In the genomic region with DNA sequence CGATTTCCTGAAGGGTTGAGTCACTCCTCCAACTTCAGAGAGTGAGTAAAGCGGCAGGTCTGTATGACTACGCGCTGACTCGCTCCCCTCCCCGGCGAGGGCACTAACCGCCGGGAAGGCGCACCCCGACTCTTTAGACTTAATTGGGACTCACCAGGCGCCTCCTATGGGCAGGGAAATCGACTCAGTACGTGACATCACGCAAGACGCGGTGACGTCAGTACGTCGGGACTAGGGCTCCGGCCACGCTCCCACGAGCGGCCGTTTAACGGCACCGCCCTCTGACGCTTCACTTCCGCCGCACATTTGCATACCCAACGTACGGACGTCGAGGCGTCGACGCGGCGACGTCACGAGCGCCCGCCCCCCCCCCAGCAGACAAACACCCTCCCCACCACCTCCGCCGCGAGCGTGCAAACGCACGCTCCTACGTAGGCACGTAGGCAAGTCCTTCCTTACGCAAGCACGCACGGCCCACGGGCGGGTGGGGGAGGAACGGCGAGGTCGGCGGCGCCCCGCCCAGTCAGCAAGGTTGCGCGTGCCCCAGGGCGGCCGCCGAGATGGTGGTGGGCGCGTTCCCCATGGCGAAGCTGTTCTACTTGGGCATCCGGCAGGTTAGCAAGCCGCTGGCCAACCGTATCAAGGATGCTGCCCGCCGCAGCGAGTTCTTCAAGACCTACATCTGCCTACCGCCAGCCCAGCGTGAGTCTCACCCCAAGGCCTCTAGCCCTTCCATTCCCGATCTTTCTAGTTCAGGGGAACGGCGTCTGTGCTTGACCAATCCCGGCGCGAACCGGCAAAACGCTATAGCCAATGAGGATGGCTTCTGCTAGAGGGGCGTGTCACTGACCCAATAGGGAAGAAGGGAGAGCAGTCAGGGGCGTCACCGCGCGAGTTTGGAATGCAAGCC, we compare ENCODE assay signal across 8 mouse cellular contexts. TPM values are rescaled to one million over a fixed set of nuclear protein-coding genes. Genes with fewer than 3 reads are reported as not detected.
DNase-seq lines count a peak whose midpoint lies in the region; ATAC-seq lines count a peak whose summit lies in the region.

Opa3 (plus strand) TSS at position 452 of the 910 bp plus-strand sequence.

- under 1% methylated on average over 87 of the region's 91 CpGs for WGBS in forebrain, embryonic 14.5 days
- under 1% methylated on average over 91 of the region's 91 CpGs for WGBS in neural tube, embryonic 15.5 days

- no peaks in the 10 kb centered on the region for H3K27me3 ChIP-seq in forebrain, embryonic 14.5 days (replicated peaks; ENCODE audit: control insufficient read depth, insufficient read depth, low read length)
- no peaks in the 10 kb centered on the region for H3K27me3 ChIP-seq in neural tube, embryonic 15.5 days (replicated peaks)

- ATAC-seq in forebrain, embryonic 14.5 days: peak; percentile 94
- ATAC-seq in neural tube, embryonic 15.5 days (ENCODE audit: low FRiP score): peak; percentile 96

- H3K4me1 ChIP-seq in forebrain, embryonic 14.5 days (ENCODE audit: control insufficient read depth, insufficient read depth, low read length): peaks cover 13% of the 10 kb centered on the region
- H3K4me1 ChIP-seq in neural tube, embryonic 15.5 days: peaks cover 28% of the 10 kb centered on the region

- peak within 1 kb of the TSS; percentile 94 for H3K4me2 ChIP-seq in forebrain, embryonic 14.5 days (ENCODE audit: low read length)
- H3K4me2 ChIP-seq in neural tube, embryonic 15.5 days: peak within 1 kb of the TSS; percentile 90

- peak within 1 kb of the TSS; percentile 39 for H3K4me3 ChIP-seq in forebrain, embryonic 14.5 days (ENCODE audit: low read depth, low read length)
- peak within 1 kb of the TSS; percentile 61 for H3K4me3 ChIP-seq in neural tube, embryonic 15.5 days (replicated peaks)

- H3K9me3 ChIP-seq in forebrain, embryonic 14.5 days (replicated peaks; ENCODE audit: control insufficient read depth, low read length): no peaks in the 10 kb centered on the region
- H3K9me3 ChIP-seq in neural tube, embryonic 15.5 days (replicated peaks): no peaks in the 10 kb centered on the region

- peak; percentile 100 for DNase-seq in ES-CJ7 (ENCODE audit: low read depth, low spot score)
- DNase-seq in cerebellum, adult 11 months: peak; percentile 99
- DNase-seq in forebrain, embryonic 14.5 days (ENCODE audit: low spot score): peak; percentile 100
- DNase-seq in heart, postnatal 14 days: peak; percentile 98 to 99
- peak; percentile 100 for DNase-seq in layer of hippocampus, adult 11-12 months (ENCODE audit: low spot score)
- peak; percentile 100 for DNase-seq in lung, adult 18-20 months
- peak; percentile 100 for DNase-seq in testis, postnatal 14 days (ENCODE audit: low spot score)

- peak within 1 kb of the TSS; percentile 80 for H3K9ac ChIP-seq in forebrain, embryonic 14.5 days (ENCODE audit: low read length)
- peak within 1 kb of the TSS; percentile 80 for H3K9ac ChIP-seq in neural tube, embryonic 15.5 days (replicated peaks)

- H3K27ac ChIP-seq in forebrain, embryonic 14.5 days (ENCODE audit: low read depth, low read length): peak within 1 kb of the TSS; percentile 100
- peak within 1 kb of the TSS; percentile 100 for H3K27ac ChIP-seq in neural tube, embryonic 15.5 days (replicated peaks)

- 0 out of 2 replicates have a peak, but pooled peaks cover 4% of the 10 kb centered on the region for H3K36me3 ChIP-seq in forebrain, embryonic 14.5 days (ENCODE audit: control insufficient read depth, insufficient read depth, low read length)
- peaks cover 3% of the 10 kb centered on the region; the same call in 1 of the 2 replicates for H3K36me3 ChIP-seq in neural tube, embryonic 15.5 days

- intact Hi-C loops in heart, postnatal 14 days (cut with DNase I): no loop called here

RNA-seq across cellular contexts. Expression of gene Opa3, which starts in this region (rescaled TPM):
- 42.5 TPM in 2 replicates for polyA plus RNA-seq in forebrain, embryonic 14.5 days (2014; fragmentation: Nextera tagmentation; extraction: Ambion mirVana)
- total RNA-seq in heart, postnatal 14 days (2021): 10 to 100 TPM; 54.8 to 58.3 TPM
- polyA plus RNA-seq in neural tube, embryonic 15.5 days (2015; fragmentation: Nextera tagmentation; extraction: Ambion mirVana): 37.8 and 37.9 TPM in 2 replicates

Comparison
In these comparisons a context has a peak if more than half of its experiments do, and no peak if none do; other contexts are left out.
1. Peak in every context shown above with its lines: DNase-seq, ATAC-seq, H3K4me3 ChIP-seq and H3K27ac ChIP-seq.